Comparison of ENCODE assay signal across 21 mouse cellular contexts in the genomic region with DNA sequence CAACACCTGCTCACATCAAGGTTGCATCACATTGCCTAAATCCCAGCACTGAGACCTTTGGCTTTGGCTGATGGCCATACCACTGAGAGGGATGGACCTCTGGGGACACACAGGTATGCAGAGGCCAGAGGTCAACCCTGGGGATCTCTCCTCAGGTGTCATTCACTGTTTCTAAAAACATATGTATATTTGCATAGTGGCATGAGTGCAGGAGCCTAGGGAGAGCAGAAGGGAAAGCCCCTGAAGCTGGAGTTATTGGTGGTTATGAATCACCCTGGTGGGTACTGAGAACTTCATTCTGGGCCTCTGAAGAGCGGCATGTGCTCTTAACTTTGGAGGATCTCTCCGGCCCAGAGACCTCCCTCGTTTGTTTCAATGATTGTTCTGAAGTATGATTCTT.
"Had no signal": no experiment of that assay in that cellular context is flagged by ENCODE, and none has a peak within 500 bp of the region (broad histone marks: within the 10 kb centered on the region; RNA-seq: fewer than 3 reads in every experiment).

No protein-coding gene starts in this region.

- H3K4me1 ChIP-seq: megakaryocyte, embryonic 14.5 days had no signal

- H3K27ac ChIP-seq: liver, embryonic 13.5 days; lung, embryonic 15.5 days; macrophage; midbrain, embryonic 12.5 days; neural tube, embryonic 13.5 days; neural tube, embryonic 15.5 days had no signal

- DNase-seq: liver, embryonic 13.5 days; lung, adult 2 months; lung, postnatal 14 days; lung, postnatal 36 days; midbrain, embryonic 14.5 days; retina, postnatal 1 day; right cerebral cortex, adult 18-20 months; right cerebral cortex, postnatal 25 days; right cerebral cortex, postnatal 4 days; spleen, adult 18-20 months; thymus, adult 2 months; thymus, postnatal 36 days had no signal

- ATAC-seq: lung, postnatal 0 days; midbrain, embryonic 16.5 days had no signal

- H3K36me3 ChIP-seq: liver, embryonic 13.5 days; lung, embryonic 15.5 days; midbrain, embryonic 12.5 days; neural tube, embryonic 13.5 days; neural tube, embryonic 15.5 days had no signal

- H3K4me3 ChIP-seq: liver, embryonic 13.5 days; lung, embryonic 15.5 days; megakaryocyte, embryonic 14.5 days; midbrain, embryonic 12.5 days; myocyte; neural tube, embryonic 13.5 days; neural tube, embryonic 15.5 days had no signal

- H3K27me3 ChIP-seq: lung, embryonic 15.5 days; neural tube, embryonic 13.5 days; neural tube, embryonic 15.5 days had no signal

- H3K4me2 ChIP-seq: liver, embryonic 13.5 days; lung, embryonic 15.5 days; midbrain, embryonic 12.5 days; neural tube, embryonic 13.5 days; neural tube, embryonic 15.5 days had no signal

- H3K9me3 ChIP-seq: liver, embryonic 13.5 days; lung, embryonic 15.5 days; midbrain, embryonic 12.5 days; neural tube, embryonic 13.5 days; neural tube, embryonic 15.5 days had no signal

- H3K9ac ChIP-seq: liver, embryonic 13.5 days; lung, embryonic 15.5 days; midbrain, embryonic 12.5 days; neural tube, embryonic 13.5 days; neural tube, embryonic 15.5 days had no signal
